Mouse (Mus musculus): ENCODE data around the gene A1cf.
A peak's percentile ranks its signal among the peaks of the same experiment; 100 is the strongest.

A1cf gene

DNA sequence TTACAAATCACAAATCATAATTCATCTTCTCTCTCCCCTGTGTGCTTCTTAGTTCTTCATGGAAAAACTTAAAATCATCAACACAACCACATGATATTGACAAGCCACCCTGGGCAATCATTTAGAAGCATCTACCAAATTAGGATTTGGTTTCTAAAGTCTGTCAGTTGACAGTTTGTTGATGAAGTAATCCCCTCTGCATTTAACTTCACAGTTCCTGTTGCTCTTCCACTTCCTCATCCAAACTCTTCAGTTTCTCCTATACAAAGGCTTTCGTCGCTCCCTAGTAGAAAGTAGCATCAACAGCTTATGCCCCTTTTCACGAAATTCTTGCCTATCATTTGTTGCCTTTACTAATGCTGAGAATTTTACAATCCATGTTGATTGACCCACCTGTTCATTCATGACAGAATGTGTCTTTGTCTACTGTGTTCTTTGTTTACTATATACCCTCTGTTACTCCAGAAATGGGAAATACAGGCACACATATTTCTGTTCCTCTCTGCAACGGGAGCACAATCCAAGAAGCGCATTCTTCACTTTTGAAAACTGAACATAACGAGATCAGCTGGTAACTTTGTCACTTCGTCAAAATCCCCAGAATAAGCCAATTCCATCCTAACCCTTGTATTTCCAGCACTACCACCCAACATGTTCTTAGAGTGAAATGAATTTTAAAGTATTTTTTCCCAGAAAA, 82.4 kb downstream of the A1cf start:
- no peak for DNase-seq (ENCODE audit: low read depth, low spot score)

DNA sequence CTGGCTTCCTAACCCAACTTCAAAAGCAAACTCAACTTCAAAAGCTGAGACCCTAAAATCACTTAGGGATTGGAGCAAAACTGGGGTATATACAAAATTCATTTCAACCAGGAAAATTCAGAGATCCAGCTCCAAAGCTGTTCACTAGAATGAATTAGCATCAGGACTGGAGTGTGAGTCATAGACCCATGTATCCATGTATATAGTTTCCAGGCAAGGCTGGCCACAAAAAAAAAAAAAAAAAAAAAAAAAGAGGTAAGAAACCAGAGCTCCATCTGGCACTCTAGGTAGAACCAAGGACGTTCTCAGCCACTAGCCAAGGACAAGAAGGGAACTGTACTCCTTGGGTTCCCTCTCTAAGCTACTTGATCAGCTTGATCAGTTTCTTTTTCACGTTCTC, 85.2 kb downstream of the A1cf start:
- no peak for DNase-seq (ENCODE audit: low read depth, low spot score)

DNA sequence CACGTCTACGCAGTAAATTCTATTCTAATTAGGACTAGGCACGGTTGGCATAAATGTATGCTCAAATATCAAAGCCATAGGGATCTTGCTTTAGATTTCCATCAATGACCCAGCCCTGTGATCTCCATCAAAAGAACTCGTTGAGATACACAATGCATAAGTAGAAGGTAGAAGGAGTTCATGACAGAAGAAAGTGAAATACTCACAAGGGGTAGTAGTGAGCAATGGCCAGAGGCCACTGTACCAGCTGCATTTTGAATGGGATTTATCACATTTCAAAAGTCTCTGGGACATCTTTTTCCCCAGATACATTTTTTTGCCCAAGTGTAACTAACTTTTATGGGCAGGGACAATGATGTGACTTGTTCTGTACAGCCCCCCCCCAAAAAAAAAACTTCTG, 85.7 kb downstream of the A1cf start:
- DNase-seq (ENCODE audit: low read depth, low spot score) = no peak

DNA sequence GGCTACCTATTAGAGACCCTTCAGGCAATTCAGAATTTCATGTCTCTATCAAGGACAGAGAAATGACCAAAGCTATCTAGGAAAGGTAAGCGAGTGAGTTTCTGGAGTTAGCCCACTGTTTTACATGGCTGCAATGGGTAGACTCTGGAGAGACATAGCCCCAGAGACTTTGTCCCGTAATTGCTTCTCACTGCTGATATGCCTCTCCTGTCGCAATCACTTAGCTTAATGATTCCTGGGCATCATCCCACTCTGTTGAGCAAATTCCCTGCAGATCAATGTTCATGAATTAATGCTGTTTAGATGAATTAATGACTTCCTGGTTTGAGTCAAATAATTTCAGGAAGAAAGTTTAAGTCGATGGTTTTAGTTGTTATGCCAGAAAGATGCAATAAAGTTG, 86.1 kb downstream of the A1cf start:
- no peak for DNase-seq (ENCODE audit: low read depth, low spot score)

DNA sequence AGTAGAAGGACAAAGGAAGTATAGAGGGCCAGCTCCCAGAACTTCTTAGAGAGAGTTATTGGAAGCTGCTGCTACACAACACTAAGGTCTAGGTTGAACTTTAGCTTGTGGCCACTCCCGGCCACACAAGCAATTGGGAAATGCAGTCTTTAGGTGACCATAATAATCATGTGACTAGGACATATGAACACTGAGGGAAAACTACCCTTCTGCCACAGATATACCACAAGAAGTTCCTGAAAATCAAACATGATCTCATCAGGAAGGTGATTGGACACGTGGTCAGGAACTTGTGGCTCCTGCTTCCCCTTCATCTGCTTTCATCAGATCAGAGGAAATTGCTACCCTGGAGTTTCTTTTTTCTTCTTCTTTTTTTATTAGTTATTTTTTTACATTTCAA, 87.8 kb downstream of the A1cf start:
- no peak for DNase-seq (ENCODE audit: low read depth, low spot score)

DNA sequence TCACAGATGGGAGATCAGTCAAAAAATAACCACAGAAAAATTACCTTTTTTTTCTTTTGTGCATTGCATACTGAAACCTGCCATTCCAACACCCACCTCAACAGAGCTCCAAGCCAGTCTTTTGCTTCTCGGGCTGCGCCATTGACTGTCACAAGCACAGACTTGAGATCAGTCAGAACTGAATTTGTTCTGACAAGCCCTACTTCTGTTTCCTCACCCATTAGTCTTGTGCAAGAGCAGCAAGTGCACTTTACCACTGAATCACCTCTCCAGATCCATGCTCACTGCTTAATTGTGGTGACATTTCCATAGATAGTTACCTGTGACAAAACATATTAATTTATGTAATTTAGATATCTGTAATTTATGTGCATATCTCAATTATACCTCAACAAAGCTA, 91.9 kb downstream of the A1cf start:
- DNase-seq (ENCODE audit: low read depth, low spot score) = no peak

DNA sequence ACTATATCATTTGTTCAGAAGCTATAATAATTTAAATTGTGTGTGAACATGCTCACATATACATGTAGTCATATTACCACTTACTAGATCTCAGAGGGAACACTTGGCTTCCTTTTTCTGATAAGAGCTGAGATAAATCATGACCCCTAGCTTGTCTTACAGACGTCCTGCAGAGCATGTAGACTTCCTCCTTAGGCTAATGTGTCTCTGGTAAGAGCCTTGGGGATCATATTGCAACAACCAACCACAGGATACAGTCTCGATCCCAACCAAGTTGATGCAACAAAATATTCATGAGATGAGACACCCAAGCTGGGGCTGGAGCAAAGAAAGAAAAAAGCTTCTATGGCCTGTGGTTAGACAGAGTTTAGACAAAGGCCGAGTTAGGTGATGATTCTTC, 94.6 kb downstream of the A1cf start:
- DNase-seq (ENCODE audit: low read depth, low spot score) = peak; percentile 12

DNA sequence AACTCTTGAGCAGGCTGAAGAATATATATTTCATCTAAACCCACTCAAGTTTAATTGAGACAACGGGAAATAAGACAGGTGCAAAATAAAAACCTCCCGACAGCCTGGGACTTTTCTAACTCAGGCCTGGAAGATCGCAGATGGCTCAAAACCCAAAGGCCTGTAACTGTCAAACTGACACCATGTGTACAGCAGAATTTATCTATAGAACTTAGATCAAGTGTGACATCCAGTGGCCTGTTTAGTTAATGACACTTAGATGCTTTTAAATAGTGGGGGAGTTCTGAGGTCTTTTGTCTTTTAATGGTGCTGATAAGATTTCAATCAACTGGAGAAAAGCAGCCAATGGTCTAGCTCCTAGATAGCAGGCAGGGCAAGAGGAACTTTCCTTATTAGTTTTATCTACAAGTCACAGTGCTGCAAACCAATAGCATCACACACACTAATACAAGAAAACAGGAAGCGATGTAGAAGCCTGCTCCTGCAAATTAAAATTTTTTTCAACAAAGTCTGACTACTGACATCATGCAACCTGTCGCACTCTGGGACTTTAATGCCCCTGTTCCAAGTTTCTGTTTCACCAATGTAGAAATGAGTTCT, 99.5 kb downstream of the A1cf start:
- peak; percentile 52 for DNase-seq (ENCODE audit: low read depth, low spot score)

DNA sequence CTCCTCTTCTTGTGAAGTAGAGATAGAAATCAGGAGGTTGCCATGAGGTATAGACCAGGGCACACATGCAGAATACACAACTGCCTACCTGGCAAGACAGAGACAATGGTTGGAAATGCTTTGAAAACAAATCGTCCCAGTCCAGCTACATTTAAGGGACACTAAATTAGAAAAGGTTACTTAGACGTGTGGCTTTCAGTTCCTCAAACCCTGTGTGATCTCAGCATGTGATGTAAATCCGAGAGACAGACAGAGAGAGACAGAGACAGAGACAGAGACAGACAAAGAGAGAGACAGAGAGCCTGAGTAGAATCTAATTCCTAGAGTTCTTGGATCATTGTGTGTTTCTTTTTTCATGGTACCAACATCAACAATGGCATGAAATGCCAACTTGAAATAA, 102.8 kb downstream of the A1cf start:
- no peak for DNase-seq (ENCODE audit: low read depth, low spot score)

DNA sequence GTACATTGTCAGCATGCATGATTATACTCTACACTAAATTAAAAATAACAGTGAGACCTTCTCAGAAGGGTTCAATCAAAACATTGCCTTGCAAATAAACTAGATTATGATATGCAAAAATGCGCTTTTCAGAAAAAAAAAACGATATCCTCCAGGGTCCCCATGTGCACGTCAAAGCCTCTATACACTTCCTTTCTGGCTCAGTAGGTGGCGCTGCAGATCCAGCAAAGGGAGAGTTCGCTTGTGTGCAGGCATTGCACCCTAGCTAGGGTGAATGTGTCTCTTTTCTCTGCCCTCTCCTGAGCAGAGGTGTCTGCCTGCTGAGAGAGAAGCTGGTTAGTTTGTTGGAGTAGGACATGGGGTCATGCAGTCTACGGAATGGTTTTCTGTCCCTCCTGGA, 103.4 kb downstream of the A1cf start:
- DNase-seq (ENCODE audit: low read depth, low spot score) = peak; percentile 95

DNA sequence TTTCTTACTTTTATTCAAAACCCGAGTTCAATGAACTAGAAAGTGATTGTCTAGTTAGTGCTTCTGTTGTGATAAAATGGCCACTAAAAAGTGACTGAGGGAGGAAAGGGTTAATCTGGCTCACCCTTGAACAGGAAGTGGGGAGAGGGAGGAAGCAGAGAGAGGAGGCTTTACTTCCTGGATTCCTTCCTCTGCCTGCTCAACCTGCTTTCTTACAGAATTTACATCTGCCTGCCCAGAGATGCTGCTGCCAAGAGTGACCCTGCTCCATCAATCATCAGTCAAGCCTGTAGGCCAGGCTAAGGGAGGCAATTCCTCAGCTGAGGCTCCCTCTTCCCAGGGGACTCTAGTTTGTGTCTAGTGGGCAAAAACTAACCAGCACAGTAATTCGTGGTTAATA, 107.3 kb downstream of the A1cf start:
- peak; percentile 47 for DNase-seq (ENCODE audit: low read depth, low spot score)

DNA sequence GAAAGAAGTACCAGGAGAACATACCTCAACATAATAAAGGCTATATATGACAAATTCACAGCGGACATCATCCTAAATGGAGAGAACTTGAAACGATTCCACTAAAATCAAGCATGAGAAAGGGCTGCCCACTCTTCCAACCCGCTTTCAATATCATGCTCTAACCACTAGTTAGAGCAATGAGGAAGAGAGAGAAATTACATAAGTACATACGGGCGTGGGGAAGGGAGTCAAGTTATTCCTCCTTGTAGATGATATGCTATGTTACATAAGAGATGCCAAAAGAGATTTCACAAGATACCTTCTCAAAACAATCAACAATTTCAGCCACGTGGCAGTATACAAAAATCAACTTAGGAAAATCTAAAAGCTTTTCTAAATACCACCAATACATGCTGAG, 122.5 kb downstream of the A1cf start:
- no peak for DNase-seq (ENCODE audit: low read depth, low spot score)

DNA sequence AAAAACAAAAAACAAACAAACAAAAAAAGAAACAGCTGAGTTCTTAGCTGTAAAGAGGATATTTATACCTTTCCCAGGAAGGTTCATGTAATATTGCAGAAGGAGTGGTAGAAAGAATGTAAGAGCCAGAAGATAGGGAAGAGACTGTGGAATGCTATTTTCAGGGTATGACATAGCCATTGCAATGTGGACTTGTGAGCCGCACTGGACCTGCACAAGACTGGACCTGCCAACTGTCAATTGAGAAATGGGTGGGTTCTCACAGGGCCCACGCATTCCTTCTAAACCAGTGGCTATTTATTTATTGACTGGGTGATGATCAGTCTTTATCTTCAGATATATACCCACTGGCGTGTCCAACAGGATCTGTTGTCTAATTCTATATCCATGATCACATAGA, 128.4 kb downstream of the A1cf start:
- DNase-seq (ENCODE audit: low read depth, low spot score) = no peak
